Mouse (Mus musculus) MEL (cell line): Measurements from ENCODE around the gene Selenon. TPM values are rescaled to one million over a fixed set of nuclear protein-coding genes. Genes with fewer than 3 reads are reported as not detected.

Experiments used
- DNase-seq: peaks from one replicate; pipeline ENCODE4 v3.0.0; 2011; ENCODE audit warnings: low read depth, low spot score
- H3K27ac ChIP-seq: 2 replicates; pipeline ENCODE4 v1.5.1; 2012; ENCODE audit warnings: low read depth, mild to moderate bottlenecking, control low read depth, low read length, moderate library complexity; ENCODE audit not compliant: control insufficient read depth
- H3K27me3 ChIP-seq, 2 experiments: fragments of 150-350 bp in 1 of 2; sonication (generic) in 1 of 2; 2 replicates each; pipeline ENCODE4 v1.6.1; 2012; ENCODE audit warnings: low read length in 2 of 2, mild to moderate bottlenecking in 2 of 2, improper control_type of control experiment in 1 of 2, moderate library complexity in 1 of 2; ENCODE audit not compliant: insufficient read depth in 2 of 2, control insufficient read depth in 1 of 2
- H3K36me3 ChIP-seq, 2 experiments: 2 replicates each; pipeline ENCODE4 v1.6.1; 2012 to 2014; ENCODE audit warnings: low read length in 2 of 2, improper control_type of control experiment in 1 of 2, inconsistent platforms in 1 of 2, mild to moderate bottlenecking in 1 of 2; ENCODE audit not compliant: insufficient read depth in 2 of 2, control insufficient read depth in 1 of 2
- H3K4me1 ChIP-seq, 2 experiments: fragments of 150-350 bp in 1 of 2; sonication (generic) in 1 of 2; 2 replicates each; pipeline ENCODE4 v1.6.1; 2012; ENCODE audit warnings: low read length in 2 of 2, improper control_type of control experiment in 1 of 2, mild to moderate bottlenecking in 1 of 2; ENCODE audit not compliant: insufficient read depth in 2 of 2, control insufficient read depth in 1 of 2
- H3K4me3 ChIP-seq, 2 experiments: fragments of 150-350 bp in 1 of 2; sonication (generic) in 1 of 2; 2 replicates each; pipeline ENCODE4 v1.5.1; 2012; ENCODE audit warnings: low read depth in 2 of 2, low read length in 2 of 2, mild to moderate bottlenecking in 2 of 2, moderate library complexity in 2 of 2, control low read depth in 1 of 2, improper control_type of control experiment in 1 of 2; ENCODE audit not compliant: control insufficient read depth in 1 of 2, insufficient read depth in 1 of 2
- H3K79me2 ChIP-seq: 2 replicates; pipeline ENCODE4 v1.6.1; 2012; ENCODE audit warnings: mild to moderate bottlenecking, low read length, moderate library complexity; ENCODE audit not compliant: control insufficient read depth, poor library complexity, insufficient read depth
- H3K9ac ChIP-seq: 2 replicates; pipeline ENCODE4 v1.6.1; 2012; ENCODE audit warnings: low read depth, mild to moderate bottlenecking, control low read depth, low read length, moderate library complexity; ENCODE audit not compliant: control insufficient read depth, poor library complexity, severe bottlenecking
- H3K9me3 ChIP-seq: fragments of 150-350 bp; sonication (generic); replicated peaks from 2 replicates; pipeline ENCODE4 v1.6.1; 2012; ENCODE audit warnings: mild to moderate bottlenecking, low read length, improper control_type of control experiment, moderate library complexity; ENCODE audit not compliant: insufficient read depth
- BHLHE40 ChIP-seq: IDR thresholded peaks from 2 replicates; pipeline ENCODE4 v1.6.1; 2012; ENCODE audit warnings: low read depth, mild to moderate bottlenecking, inconsistent platforms, low read length, improper control_type of control experiment, borderline replicate concordance
- CHD2 ChIP-seq: IDR thresholded peaks from 2 replicates; pipeline ENCODE4 v1.6.1; 2011; ENCODE audit warnings: low read length, improper control_type of control experiment
- CTCF ChIP-seq, 3 experiments: IDR thresholded peaks in 2 of 3; conservative IDR thresholded peaks in 1 of 3; 2 replicates each; pipeline ENCODE4 v1.5.1; 2011 to 2012; ENCODE audit warnings: low read length in 3 of 3, low read depth in 2 of 3, mild to moderate bottlenecking in 2 of 3, improper control_type of control experiment in 1 of 3, inconsistent platforms in 1 of 3, mixed read lengths in 1 of 3, moderate library complexity in 1 of 3; ENCODE audit not compliant: control insufficient read depth in 1 of 3, insufficient read depth in 1 of 3, poor library complexity in 1 of 3, severe bottlenecking in 1 of 3
- ELF1 ChIP-seq: IDR thresholded peaks from 2 replicates; pipeline ENCODE4 v1.6.1; 2014; ENCODE audit warnings: low read depth, mild to moderate bottlenecking, inconsistent platforms, low read length, improper control_type of control experiment, moderate library complexity
- ETS1 ChIP-seq: IDR thresholded peaks from 2 replicates; pipeline ENCODE4 v1.6.1; 2012; ENCODE audit warnings: low read depth, mild to moderate bottlenecking, inconsistent platforms, low read length, improper control_type of control experiment, moderate library complexity
- GATA1 ChIP-seq: IDR thresholded peaks from 2 replicates; pipeline ENCODE4 v1.6.1; 2011; ENCODE audit warnings: low read depth, low read length, improper control_type of control experiment
- HCFC1 ChIP-seq: IDR thresholded peaks from 2 replicates; pipeline ENCODE4 v1.6.1; 2012; ENCODE audit warnings: low read depth, mild to moderate bottlenecking, inconsistent platforms, low read length, improper control_type of control experiment, moderate library complexity
- JUND ChIP-seq: IDR thresholded peaks from 2 replicates; pipeline ENCODE4 v1.6.1; 2011; ENCODE audit warnings: low read depth, mild to moderate bottlenecking, improper control_type of control experiment, low read length
- MAZ ChIP-seq: IDR thresholded peaks from 2 replicates; pipeline ENCODE4 v1.6.1; 2012; ENCODE audit warnings: low read depth, mild to moderate bottlenecking, inconsistent platforms, low read length, improper control_type of control experiment
- MXI1 ChIP-seq: IDR thresholded peaks from 2 replicates; pipeline ENCODE4 v1.6.1; 2011; ENCODE audit warnings: mild to moderate bottlenecking, low read depth, low read length, improper control_type of control experiment
- MYB ChIP-seq: IDR thresholded peaks from 2 replicates; pipeline ENCODE4 v1.6.1; 2011; ENCODE audit warnings: mild to moderate bottlenecking, low read depth, low read length, improper control_type of control experiment
- MYC ChIP-seq: IDR thresholded peaks from 2 replicates; pipeline ENCODE4 v1.6.1; 2011; ENCODE audit warnings: low read depth, mild to moderate bottlenecking, low read length, improper control_type of control experiment, moderate library complexity
- NRF1 ChIP-seq: IDR thresholded peaks from 2 replicates; pipeline ENCODE4 v1.6.1; 2014; ENCODE audit warnings: low read depth, mild to moderate bottlenecking, inconsistent platforms, low read length, improper control_type of control experiment, moderate library complexity; ENCODE audit not compliant: poor library complexity, insufficient read depth, severe bottlenecking
- POLR2A ChIP-seq, 2 experiments: IDR thresholded peaks; 2 replicates each; pipeline ENCODE4 v1.6.1; 2011 to 2012; ENCODE audit warnings: low read length in 2 of 2, mild to moderate bottlenecking in 2 of 2, control low read depth in 1 of 2, improper control_type of control experiment in 1 of 2, low read depth in 1 of 2, moderate library complexity in 1 of 2; ENCODE audit not compliant: control insufficient read depth in 1 of 2, insufficient read depth in 1 of 2, poor library complexity in 1 of 2
- POLR2AphosphoS2 ChIP-seq: IDR thresholded peaks from 2 replicates; pipeline ENCODE4 v1.6.1; 2011; ENCODE audit warnings: low read length, improper control_type of control experiment
- RCOR1 ChIP-seq: IDR thresholded peaks from 2 replicates; pipeline ENCODE4 v1.6.1; 2012; ENCODE audit warnings: low read depth, mild to moderate bottlenecking, inconsistent platforms, low read length, improper control_type of control experiment
- TAL1 ChIP-seq: IDR thresholded peaks from 2 replicates; pipeline ENCODE4 v1.6.1; 2012; ENCODE audit warnings: mild to moderate bottlenecking, inconsistent platforms, low read length, moderate library complexity, mixed read lengths
- UBTF ChIP-seq: IDR thresholded peaks from 2 replicates; pipeline ENCODE4 v1.6.1; 2012; ENCODE audit warnings: low read depth, mild to moderate bottlenecking, inconsistent platforms, low read length, improper control_type of control experiment, moderate library complexity, borderline replicate concordance; ENCODE audit not compliant: insufficient read depth
- USF1 ChIP-seq: IDR thresholded peaks from 2 replicates; pipeline ENCODE4 v1.6.1; 2014; ENCODE audit warnings: low read depth, mild to moderate bottlenecking, inconsistent platforms, low read length, improper control_type of control experiment, moderate library complexity
- ZC3H11A ChIP-seq: IDR thresholded peaks from 2 replicates; pipeline ENCODE4 v1.6.1; 2012; ENCODE audit warnings: low read depth, mild to moderate bottlenecking, inconsistent platforms, low read length, improper control_type of control experiment
- ZMIZ1 ChIP-seq: IDR thresholded peaks from 2 replicates; pipeline ENCODE4 v1.6.1; 2012; ENCODE audit warnings: low read depth, mild to moderate bottlenecking, inconsistent platforms, low read length, improper control_type of control experiment, moderate library complexity
- ZNF384 ChIP-seq: IDR thresholded peaks from 2 replicates; pipeline ENCODE4 v1.6.1; 2012; ENCODE audit warnings: low read depth, mild to moderate bottlenecking, inconsistent platforms, low read length, improper control_type of control experiment
- polyA plus RNA-seq, 2 experiments: library from polyadenylated mRNA; stranded (reverse) in 1 of 2; unstranded in 1 of 2; fragments of >175 nt in 1 of 2; fragments of >200 nt in 1 of 2; gene quantifications; 2 replicates each; pipeline versions ENCODE4 v1.2.1 to v1.2.4; 2012; ENCODE audit warnings: low replicate concordance in 2 of 2, low read depth in 1 of 2; ENCODE audit not compliant: insufficient read length in 2 of 2, insufficient read depth in 1 of 2, missing spikeins in 1 of 2
- total RNA-seq: library from RNA; depleted of rRNA; stranded (reverse); fragments of 300-350 nt; gene quantifications from 2 replicates; pipeline ENCODE4 v1.2.3, GENCODE M21; 2012

Gene Selenon
- total and polyA plus RNA-seq, 3 experiments = 2.9 to 16.3 TPM; not detected in 1

DNA sequence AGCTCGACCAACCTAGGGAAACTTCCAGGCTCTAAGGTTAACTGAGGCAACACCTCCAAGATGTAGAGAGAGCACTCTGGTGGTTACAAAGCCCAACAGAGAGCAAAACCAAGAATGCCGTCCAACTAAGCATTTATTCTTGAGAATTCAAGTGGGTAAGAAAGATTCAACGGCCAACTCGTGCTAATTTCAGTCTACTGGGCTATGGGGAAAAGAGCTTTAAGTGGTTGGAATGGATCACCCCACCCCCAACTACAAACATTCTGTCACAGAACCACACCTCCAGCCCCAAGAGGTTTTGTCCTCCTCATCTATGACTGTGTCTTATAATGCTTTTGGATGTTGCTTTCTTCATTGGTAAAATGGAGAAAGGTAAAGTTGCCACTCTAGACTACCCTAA lies 19.0 kb downstream of the Selenon start:
- TF ChIP-seq BHLHE40 = no peak
- TF ChIP-seq GATA1 = no peak
- TF ChIP-seq CHD2 = no peak
- TF ChIP-seq RCOR1 = no peak
- TF ChIP-seq TAL1 = no peak
- no peak for TF ChIP-seq UBTF
- TF ChIP-seq MYB = no peak
- no peak for TF ChIP-seq ETS1
- TF ChIP-seq ZC3H11A = no peak
- no peak for TF ChIP-seq POLR2AphosphoS2
- no peak for TF ChIP-seq JUND
- no peak for TF ChIP-seq POLR2A (IDR thresholded peaks at IDR 0.05; ENCODE audit: control insufficient read depth in 1 of 2, insufficient read depth in 1 of 2, low read depth in 1 of 2, low read length in 2 of 2, poor library complexity in 1 of 2)
- no peak for TF ChIP-seq MXI1
- Histone ChIP-seq H3K9ac (no peak overlapping the region), H3K4me3 (no peak overlapping the region), H3K9me3 (no peaks in the 10 kb centered on the region), H3K27ac (no peak overlapping the region), H3K36me3 (peaks cover 7 to 8% of the 10 kb centered on the region in 2 experiments), H3K79me2 (peaks cover 12% of the 10 kb centered on the region), H3K4me1 (peaks cover 9 to 14% of the 10 kb centered on the region in 2 experiments), H3K27me3 (no peaks in the 10 kb centered on the region)
- no peak for DNase-seq

GRCm38 (mm10) chr4:134526220-134526619 lies 25.7 kb downstream of the Selenon start:
- peak overlapping the region; percentile 25 for H3K27ac ChIP-seq
- peaks cover 9 to 13% of the 10 kb centered on the region in 2 experiments for H3K36me3 ChIP-seq
- DNase-seq = peak; percentile 56
- TF ChIP-seq ELF1 = no peak
- H3K4me3 ChIP-seq = no peak overlapping the region
- H3K9me3 ChIP-seq = no peaks in the 10 kb centered on the region
- H3K4me1 ChIP-seq = peaks cover 0 to 6% of the 10 kb centered on the region in 2 experiments; a peak in 2 of 4 replicates
- peaks cover 1% of the 10 kb centered on the region; the same call in 1 of the 2 replicates for H3K79me2 ChIP-seq
- no peak overlapping the region for H3K9ac ChIP-seq
- H3K27me3 ChIP-seq = no peaks in the 10 kb centered on the region

DNA sequence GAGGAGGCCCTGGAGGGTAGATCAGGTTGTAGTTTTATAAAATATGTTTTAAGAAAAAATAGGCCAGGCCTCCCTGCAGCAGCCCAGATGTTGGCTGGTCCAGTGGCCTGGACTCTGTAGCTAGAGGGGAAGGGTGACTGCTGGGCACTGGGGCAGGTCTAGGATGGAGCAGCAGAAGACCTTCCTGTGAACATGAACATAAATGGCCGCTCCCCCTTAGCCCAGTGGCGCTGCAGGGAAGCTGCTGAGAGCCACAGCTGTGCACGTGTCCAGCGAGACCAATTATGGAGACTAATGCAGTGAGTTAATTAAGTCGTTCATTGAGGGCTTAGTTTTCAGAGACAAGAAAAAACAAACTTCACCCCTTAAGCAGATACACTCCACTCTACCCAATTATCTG lies 26.2 kb downstream of the Selenon start:
- H3K79me2 ChIP-seq = peaks cover 1% of the 10 kb centered on the region; the same call in 1 of the 2 replicates
- no peaks in the 10 kb centered on the region for H3K9me3 ChIP-seq
- H3K27me3 ChIP-seq = no peaks in the 10 kb centered on the region
- no peak for DNase-seq
- H3K4me3 ChIP-seq = no peak overlapping the region
- peaks cover 9 to 13% of the 10 kb centered on the region in 2 experiments for H3K36me3 ChIP-seq
- H3K27ac ChIP-seq = peak overlapping the region; percentile 25
- TF ChIP-seq MAZ (no peak), HCFC1 (no peak), CHD2 (no peak), CTCF (IDR thresholded peaks at IDR 0.05 in 2 of 3, conservative IDR thresholded peaks at IDR 0.05 in 1 of 3; ENCODE audit: control insufficient read depth in 1 of 3, insufficient read depth in 1 of 3, low read depth in 2 of 3, low read length in 3 of 3, poor library complexity in 1 of 3, severe bottlenecking in 1 of 3) (no peak), NRF1 (no peak), USF1 (no peak), ZMIZ1 (no peak), ZNF384 (no peak), MYC (no peak)
- H3K4me1 ChIP-seq = peaks cover 0 to 6% of the 10 kb centered on the region in 2 experiments; a peak in 2 of 4 replicates
- H3K9ac ChIP-seq = no peak overlapping the region
